Mouse (Mus musculus) hindbrain, embryonic 16.5 days (tissue): ENCODE measurements around the gene Aox2. TPM values are rescaled to one million over a fixed set of nuclear protein-coding genes. Genes with fewer than 3 reads are reported as not detected.

Experiments
- ATAC-seq: fragments of 200-750 bp; cut with Nextera tagmentation; 2 replicates; pipeline ENCODE4 v1.8.0; 2017; ENCODE audit warnings: moderate TSS enrichment, moderate library complexity
- H3K27ac ChIP-seq: fragments of 300-500 bp; sonication (generic); 2 replicates; pipeline ENCODE4 v1.5.1; 2014; ENCODE audit warnings: low read depth, mild to moderate bottlenecking, control low read depth, low read length, moderate library complexity
- H3K27me3 ChIP-seq: fragments of 300-500 bp; sonication (generic); replicated peaks from 2 replicates; pipeline ENCODE4 v1.6.1; 2014; ENCODE audit warnings: low read length; ENCODE audit not compliant: control insufficient read depth, insufficient read depth
- H3K36me3 ChIP-seq: fragments of 300-500 bp; sonication (generic); 2 replicates; pipeline ENCODE4 v1.6.1; 2014; ENCODE audit warnings: mild to moderate bottlenecking, low read length, moderate library complexity, mixed read lengths; ENCODE audit not compliant: control insufficient read depth, insufficient read depth
- H3K4me1 ChIP-seq: fragments of 300-500 bp; sonication (generic); 2 replicates; pipeline ENCODE4 v1.6.1; 2014; ENCODE audit warnings: low read depth, low read length; ENCODE audit not compliant: control insufficient read depth, insufficient read depth
- H3K4me2 ChIP-seq: fragments of 300-500 bp; sonication (generic); 2 replicates; pipeline ENCODE4 v1.6.1; 2014; ENCODE audit warnings: mild to moderate bottlenecking, low read length, control low read depth, moderate library complexity
- H3K4me3 ChIP-seq: fragments of 300-500 bp; sonication (generic); 2 replicates; pipeline ENCODE4 v1.5.1; 2014; ENCODE audit warnings: mild to moderate bottlenecking, low read length, control low read depth, moderate library complexity
- H3K9ac ChIP-seq: fragments of 300-500 bp; sonication (generic); 2 replicates; pipeline ENCODE4 v1.6.1; 2014; ENCODE audit warnings: low read depth, mild to moderate bottlenecking, control low read depth, low read length, moderate library complexity
- H3K9me3 ChIP-seq: fragments of 300-500 bp; sonication (generic); 2 replicates; pipeline ENCODE4 v1.6.1; 2014; ENCODE audit warnings: mild to moderate bottlenecking, low read length, moderate library complexity; ENCODE audit not compliant: control insufficient read depth
- WGBS: fragments of 180-500 bp; shearing (Covaris S2); extraction: QIAGEN DNeasy Blood & Tissue Kit; methylation state at CpG from one replicate; pipeline ENCODE4 v1.1.7; 2014; 5-methylcytosine and 5-hydroxymethylcytosine counted together
- polyA plus RNA-seq: library from polyadenylated mRNA; unstranded; fragments of >200 nt; fragmentation: Nextera tagmentation; extraction: Ambion mirVana; gene quantifications from 2 replicates; pipeline ENCODE4 v1.2.1, GENCODE M21; 2015

Gene Aox2
- polyA plus RNA-seq, 1 experiment from 2014 or later = 0.09 TPM

GRCm38 (mm10) chr1:58401396-58401795, 123.3 kb downstream of the Aox2 start:
- H3K4me1 ChIP-seq = no peaks in the 10 kb centered on the region
- H3K36me3 ChIP-seq = peaks cover 61% of the 10 kb centered on the region
- ATAC-seq = no peak
- H3K9ac ChIP-seq = no peak overlapping the region
- no peak overlapping the region for H3K4me2 ChIP-seq
- no peaks in the 10 kb centered on the region for H3K27me3 ChIP-seq
- no peaks in the 10 kb centered on the region for H3K9me3 ChIP-seq
- no peak overlapping the region for H3K27ac ChIP-seq
- no peak overlapping the region for H3K4me3 ChIP-seq
- 92% methylated on average over 6 of the region's 6 CpGs for WGBS

- no peak for ATAC-seq
- Histone ChIP-seq H3K27ac (no peak overlapping the region), H3K9me3 (no peaks in the 10 kb centered on the region), H3K27me3 (no peaks in the 10 kb centered on the region), H3K4me3 (no peak overlapping the region), H3K9ac (no peak overlapping the region), H3K4me2 (no peak overlapping the region), H3K36me3 (peaks cover 46% of the 10 kb centered on the region), H3K4me1 (no peaks in the 10 kb centered on the region)
- WGBS = 96% methylated on average over 5 of the region's 5 CpGs
Measured at GRCm38 (mm10) chr1:58403745-58404144, 125.6 kb downstream of the Aox2 start.

- Histone ChIP-seq H3K27me3 (no peaks in the 10 kb centered on the region), H3K4me3 (no peak overlapping the region), H3K9ac (no peak overlapping the region), H3K27ac (no peak overlapping the region), H3K4me2 (no peak overlapping the region), H3K4me1 (no peaks in the 10 kb centered on the region), H3K36me3 (peaks cover 39% of the 10 kb centered on the region), H3K9me3 (no peaks in the 10 kb centered on the region)
- WGBS = 95% methylated on average over 7 of the region's 7 CpGs
- ATAC-seq = no peak
Measured at GRCm38 (mm10) chr1:58407321-58407720, 129.2 kb downstream of the Aox2 start.

GRCm38 (mm10) chr1:58408141-58408540, 130.0 kb downstream of the Aox2 start:
- H3K9ac ChIP-seq = no peak overlapping the region
- H3K9me3 ChIP-seq = no peaks in the 10 kb centered on the region
- H3K36me3 ChIP-seq = peaks cover 38% of the 10 kb centered on the region
- H3K27me3 ChIP-seq = no peaks in the 10 kb centered on the region
- H3K4me1 ChIP-seq = no peaks in the 10 kb centered on the region
- H3K27ac ChIP-seq = no peak overlapping the region
- ATAC-seq = no peak
- WGBS = 87% methylated on average over 6 of the region's 6 CpGs
- no peak overlapping the region for H3K4me2 ChIP-seq
- no peak overlapping the region for H3K4me3 ChIP-seq

GRCm38 (mm10) chr1:58409553-58410197, 131.5 kb downstream of the Aox2 start:
- Histone ChIP-seq H3K4me2 (no peak overlapping the region), H3K27me3 (no peaks in the 10 kb centered on the region), H3K36me3 (peaks cover 39% of the 10 kb centered on the region), H3K9me3 (no peaks in the 10 kb centered on the region), H3K4me1 (no peaks in the 10 kb centered on the region), H3K9ac (no peak overlapping the region), H3K27ac (no peak overlapping the region), H3K4me3 (no peak overlapping the region)
- 86% methylated on average over 5 of the region's 5 CpGs for WGBS
- no peak for ATAC-seq

- Histone ChIP-seq H3K36me3 (peaks cover 41% of the 10 kb centered on the region), H3K4me1 (no peaks in the 10 kb centered on the region), H3K27me3 (no peaks in the 10 kb centered on the region), H3K9me3 (no peaks in the 10 kb centered on the region), H3K27ac (no peak overlapping the region), H3K4me2 (no peak overlapping the region), H3K4me3 (no peak overlapping the region), H3K9ac (no peak overlapping the region)
- 85% methylated on average over 3 of the region's 3 CpGs for WGBS
- peak; percentile 26; the same call in 1 of the 2 replicates for ATAC-seq
Measured at GRCm38 (mm10) chr1:58410198-58410588, 132.1 kb downstream of the Aox2 start.

GRCm38 (mm10) chr1:58410776-58411175, 132.7 kb downstream of the Aox2 start:
- no peak overlapping the region for H3K9ac ChIP-seq
- H3K36me3 ChIP-seq = peaks cover 43% of the 10 kb centered on the region
- H3K4me1 ChIP-seq = no peaks in the 10 kb centered on the region
- ATAC-seq = no peak; the same call in 1 of the 2 replicates
- H3K27me3 ChIP-seq = no peaks in the 10 kb centered on the region
- H3K9me3 ChIP-seq = no peaks in the 10 kb centered on the region
- 93% methylated on average over 7 of the region's 7 CpGs for WGBS
- no peak overlapping the region for H3K4me2 ChIP-seq
- no peak overlapping the region for H3K27ac ChIP-seq
- H3K4me3 ChIP-seq = no peak overlapping the region

- no peak for ATAC-seq
- 23% methylated on average over 1 of the region's 1 CpGs for WGBS
- H3K9ac ChIP-seq = no peak overlapping the region
- peaks cover 63% of the 10 kb centered on the region for H3K36me3 ChIP-seq
- no peak overlapping the region for H3K4me3 ChIP-seq
- no peaks in the 10 kb centered on the region for H3K4me1 ChIP-seq
- H3K27ac ChIP-seq = no peak overlapping the region
- no peaks in the 10 kb centered on the region for H3K27me3 ChIP-seq
- no peak overlapping the region for H3K4me2 ChIP-seq
- no peaks in the 10 kb centered on the region for H3K9me3 ChIP-seq
Measured at GRCm38 (mm10) chr1:58415442-58415841, 137.3 kb downstream of the Aox2 start.

- Histone ChIP-seq H3K27me3 (no peaks in the 10 kb centered on the region), H3K9ac (no peak overlapping the region), H3K4me2 (no peak overlapping the region), H3K9me3 (no peaks in the 10 kb centered on the region), H3K27ac (no peak overlapping the region), H3K4me1 (peaks cover 2% of the 10 kb centered on the region), H3K36me3 (peaks cover 59% of the 10 kb centered on the region), H3K4me3 (no peak overlapping the region)
- 88% methylated on average over 2 of the region's 2 CpGs for WGBS
- ATAC-seq = no peak
Measured at GRCm38 (mm10) chr1:58416048-58416447, 137.9 kb downstream of the Aox2 start.
